Mouse (Mus musculus) T-helper 1 cell (primary cell): ENCODE results near the gene Flna.

Experiments
- in situ Hi-C: fragments of 300-600 bp; cut with MboI, MseI; formaldehyde crosslinking; loops from one replicate; pipeline ENCODE4 v1.15.1; 2025; ENCODE audit warnings: high pct_unique_total_duplicates

Gene Flna

DNA sequence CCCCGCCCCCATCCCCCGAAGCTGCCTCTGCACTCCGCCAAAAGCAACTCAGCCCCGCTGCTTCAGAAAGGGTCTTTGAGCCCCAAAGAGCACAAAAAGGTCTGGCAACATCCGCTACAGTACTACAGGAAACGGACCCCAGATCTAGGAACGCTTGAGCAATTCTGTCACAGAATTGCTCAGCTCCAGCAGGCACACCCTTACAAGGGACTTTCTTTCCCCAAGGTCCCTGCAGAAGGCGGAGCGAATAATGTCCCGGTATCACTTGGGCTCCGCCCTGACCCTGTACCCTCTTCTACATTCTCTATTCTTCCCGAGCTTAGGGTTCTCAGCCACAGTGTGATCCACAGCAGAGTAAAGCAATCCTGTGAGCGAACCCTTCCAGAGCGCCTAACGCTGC lies 2.9 kb downstream of the Flna start:
- in situ Hi-C loops: no loop called here

DNA sequence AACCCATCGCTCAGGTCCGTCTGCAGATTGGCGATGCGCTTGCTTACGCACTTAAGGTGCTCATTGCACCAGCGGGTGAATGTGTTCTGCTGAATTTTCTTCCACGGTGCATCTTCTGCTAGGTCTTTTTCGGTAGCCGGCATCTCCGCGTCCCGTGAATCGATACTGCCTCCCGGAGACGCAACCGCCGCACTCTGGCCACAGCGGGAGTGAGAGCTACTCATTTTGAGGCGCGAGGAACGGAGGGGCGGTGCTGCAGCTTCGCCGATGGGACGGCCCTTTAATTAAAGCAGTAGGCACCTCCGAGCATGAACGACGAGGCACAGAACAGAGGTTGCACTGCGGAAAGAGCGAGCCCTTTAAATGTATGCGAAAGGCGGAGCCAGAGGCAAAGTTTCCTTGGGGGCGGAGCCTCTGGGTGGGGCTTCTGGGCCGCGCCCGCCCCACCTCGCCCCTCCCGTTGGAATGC lies 3.4 kb downstream of the Flna start:
- in situ Hi-C loops: no loop called here

DNA sequence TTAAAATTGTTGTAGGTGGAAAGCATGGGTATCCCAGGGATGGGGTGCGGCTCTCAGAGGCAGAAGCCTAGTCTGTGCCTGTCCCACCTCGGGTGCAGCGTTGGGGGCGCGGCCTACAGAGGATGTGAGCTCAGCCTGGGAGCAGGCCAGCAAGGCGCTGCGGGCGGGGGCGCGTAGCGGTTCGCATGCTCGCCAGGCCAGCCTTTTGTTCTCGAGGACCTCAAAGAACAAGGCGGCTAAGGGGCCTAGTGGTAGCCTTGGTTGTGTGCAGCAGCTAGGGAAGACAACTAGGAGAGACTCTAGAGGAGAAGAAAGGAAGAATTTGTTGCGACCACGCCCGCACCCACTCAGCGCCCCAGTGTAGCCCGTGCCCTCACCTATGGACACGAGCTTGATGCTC lies 3.9 kb downstream of the Flna start:
- in situ Hi-C loops: no loop called here

DNA sequence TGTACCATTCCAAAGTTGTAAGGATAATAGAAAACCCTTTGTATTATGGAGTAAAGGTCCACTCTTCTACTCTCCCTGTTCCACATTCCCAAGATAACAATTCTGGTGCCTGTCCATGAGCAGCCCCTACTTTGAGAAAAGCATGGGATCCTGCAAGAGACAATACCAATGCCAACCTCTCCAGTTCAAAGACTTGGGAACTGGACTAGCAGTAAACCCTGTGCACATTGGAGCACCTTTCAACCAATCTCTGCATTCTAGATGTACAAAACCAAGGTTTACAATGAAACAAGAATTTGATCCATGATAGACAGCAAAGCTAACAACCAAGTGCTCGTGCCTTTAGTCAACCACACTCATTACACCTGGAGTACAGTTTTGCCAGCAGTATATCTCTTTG lies 4.5 kb downstream of the Flna start:
- in situ Hi-C loops: no loop called here

DNA sequence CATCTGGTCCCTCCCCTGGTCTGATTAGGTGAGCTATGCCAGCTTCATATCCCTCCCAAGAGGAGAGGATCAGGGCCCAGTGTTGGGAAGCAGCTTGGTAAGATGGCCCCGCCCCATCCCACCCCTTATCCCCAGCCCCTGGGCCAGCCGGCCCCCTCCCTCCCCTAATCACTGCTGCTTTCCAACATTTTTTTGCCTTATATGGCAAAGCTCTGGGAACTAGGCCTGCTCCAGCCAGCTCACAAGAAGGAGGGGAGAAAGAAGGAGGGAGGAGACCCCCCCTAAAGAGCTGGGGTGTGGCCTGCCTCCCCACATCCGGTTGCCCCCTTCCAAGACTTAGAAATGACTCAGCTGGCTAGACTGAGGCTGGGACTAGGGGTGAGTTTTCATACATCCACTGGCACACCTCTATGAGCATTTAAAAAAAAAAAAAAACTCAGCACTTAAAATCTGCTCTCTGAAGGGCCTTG lies 5.0 kb downstream of the Flna start:
- in situ Hi-C loops: loop anchor here (5.0 kb wide), 1 partner anchor 168 kb away; no protein-coding TSS in a partner anchor

DNA sequence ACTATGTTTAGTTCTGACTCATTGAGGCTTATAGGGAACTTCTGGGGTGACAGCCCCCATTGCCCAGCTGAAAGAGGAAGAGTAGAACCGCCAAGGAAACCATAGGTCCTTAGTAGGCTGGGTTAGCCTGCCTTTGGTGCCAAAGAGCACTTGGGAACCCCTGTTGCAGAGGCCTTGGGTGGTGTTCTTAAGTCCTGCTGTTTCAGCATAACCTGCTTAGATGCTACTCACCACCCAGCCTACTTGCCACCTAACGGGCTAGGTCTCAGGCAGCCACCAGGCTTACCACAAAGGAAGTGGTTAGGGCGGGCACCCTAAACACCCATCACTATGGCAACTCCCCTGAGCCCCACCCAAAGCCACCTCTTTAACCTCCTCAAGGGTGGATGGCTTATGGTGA lies 5.8 kb downstream of the Flna start:
- in situ Hi-C loops: loop anchor here (5.0 kb wide), 1 partner anchor 168 kb away; no protein-coding TSS in a partner anchor

DNA sequence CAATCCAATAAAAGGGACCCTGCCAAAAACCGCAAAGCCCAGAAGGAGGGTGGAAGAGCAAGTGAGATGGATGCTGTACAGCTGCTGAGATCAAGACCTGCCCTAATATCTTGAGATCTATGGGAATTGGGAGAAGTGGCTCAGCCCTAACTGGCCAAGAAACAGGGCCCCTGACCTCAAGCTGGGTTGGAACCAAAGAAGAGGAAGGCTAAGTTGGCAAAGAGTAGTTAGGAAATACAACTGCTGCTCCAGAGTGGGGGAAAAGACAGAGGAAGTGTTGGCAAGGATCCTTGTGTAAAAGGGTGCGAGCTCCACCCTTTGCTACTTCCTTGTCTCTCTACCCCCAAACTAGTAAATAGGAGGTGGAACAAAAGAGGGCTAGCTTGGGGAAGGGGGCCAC lies 6.2 kb downstream of the Flna start:
- in situ Hi-C loops: loop anchor here (5.0 kb wide), 1 partner anchor 169 kb away; no protein-coding TSS in a partner anchor

DNA sequence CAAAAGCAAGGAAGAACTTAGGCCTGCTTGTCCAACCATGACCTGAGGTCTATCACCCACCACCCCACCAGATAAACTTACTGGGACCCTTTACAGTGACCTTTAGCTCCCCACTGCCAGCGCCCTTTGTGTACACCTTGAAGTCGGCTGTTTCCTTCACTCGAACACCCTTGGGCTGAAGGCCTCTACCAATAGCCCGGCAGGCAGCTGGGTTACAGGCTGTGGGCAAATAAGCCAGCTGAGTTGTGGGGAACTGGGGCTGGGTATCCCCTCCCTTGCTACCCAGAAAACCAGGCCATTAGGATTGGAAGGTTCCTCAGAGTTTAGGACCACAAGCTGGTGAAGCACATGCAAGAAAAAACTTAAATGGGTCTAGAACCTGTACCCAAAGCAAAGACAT lies 9.3 kb downstream of the Flna start:
- in situ Hi-C loops: loop anchor here (5.0 kb wide), 1 partner anchor 172 kb away; no protein-coding TSS in a partner anchor

DNA sequence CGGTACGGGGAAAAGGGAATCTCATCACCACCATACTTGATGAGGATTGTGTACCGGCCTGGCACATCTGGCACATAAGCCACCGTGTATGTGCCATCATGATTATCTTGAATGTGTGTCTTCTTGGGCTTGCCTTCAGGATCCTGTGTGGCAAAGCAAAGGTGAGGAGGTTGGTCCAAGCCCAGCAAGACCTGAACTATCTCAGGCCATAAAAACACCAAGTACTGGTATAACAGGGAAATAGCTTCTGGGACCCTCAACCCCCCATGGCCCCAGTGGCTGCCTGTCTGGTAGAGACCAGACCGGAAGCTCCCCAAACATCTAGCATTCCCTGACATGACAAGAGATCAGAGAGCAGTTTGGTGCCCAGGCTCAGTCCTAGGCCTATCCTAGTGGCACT lies 16.4 kb downstream of the Flna start:
- in situ Hi-C loops: no loop called here

DNA sequence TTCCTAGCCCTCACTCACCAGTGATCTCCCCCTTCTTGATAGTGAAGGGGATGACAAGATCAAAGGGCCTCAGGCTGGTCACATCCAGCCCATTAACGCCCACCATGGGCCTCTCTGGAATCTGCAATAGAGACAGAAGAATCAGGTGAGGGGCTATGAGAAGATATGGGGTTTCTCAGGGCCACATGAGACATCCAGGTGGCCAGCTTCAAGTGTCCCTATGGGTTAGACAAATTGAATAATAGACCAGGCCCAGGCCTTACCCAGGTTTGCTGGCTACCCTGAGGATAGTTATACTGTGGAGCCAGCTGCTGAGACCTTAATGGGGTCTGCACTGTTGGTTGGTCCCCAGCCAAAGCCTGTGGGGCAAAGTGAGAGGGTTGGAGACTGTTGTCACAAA lies 19.6 kb downstream of the Flna start:
- in situ Hi-C loops: no loop called here

DNA sequence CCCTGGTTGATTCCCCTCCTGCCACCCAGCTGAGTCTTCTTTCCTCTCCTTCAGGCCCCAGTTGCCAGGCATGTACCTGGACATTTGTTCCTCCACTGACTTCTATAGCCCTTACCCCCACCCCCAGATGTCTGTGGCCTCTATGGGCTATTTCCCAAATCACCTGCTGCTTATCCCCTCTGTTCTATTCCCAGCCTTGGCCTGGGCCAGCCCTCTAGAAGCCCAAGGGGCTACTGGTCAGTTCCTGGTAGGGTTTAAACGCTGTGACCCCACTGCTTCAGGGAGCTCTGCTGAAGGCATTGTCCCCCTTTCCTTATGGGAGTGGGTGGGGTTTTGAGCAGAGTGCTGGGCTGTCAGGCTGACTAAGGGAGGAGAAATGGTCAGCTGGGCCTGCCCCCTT lies 29.5 kb downstream of the Flna start:
- in situ Hi-C loops: loop anchor here (5.0 kb wide), 1 partner anchor 47 kb away; no protein-coding TSS in a partner anchor

DNA sequence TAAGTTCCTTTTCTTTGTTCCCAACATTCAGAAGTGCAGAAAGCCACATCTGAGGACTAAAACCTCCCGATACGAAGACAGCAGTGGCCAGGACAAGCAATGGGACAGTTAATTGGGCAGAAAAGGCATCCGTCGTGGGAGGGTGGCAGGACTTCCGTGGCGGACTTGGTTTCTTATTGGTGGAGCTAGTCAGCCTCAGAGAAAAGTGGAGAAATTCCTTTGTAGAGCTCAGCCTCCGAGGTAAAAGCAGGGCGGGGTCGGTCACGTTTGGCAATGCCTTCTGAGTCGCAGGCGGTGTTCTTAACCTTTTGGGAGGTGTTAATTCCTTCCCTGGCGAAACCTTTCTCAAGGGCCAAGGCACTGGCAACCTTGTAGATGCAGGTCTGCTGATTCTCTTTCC lies 30.2 kb downstream of the Flna start:
- in situ Hi-C loops: no loop called here

DNA sequence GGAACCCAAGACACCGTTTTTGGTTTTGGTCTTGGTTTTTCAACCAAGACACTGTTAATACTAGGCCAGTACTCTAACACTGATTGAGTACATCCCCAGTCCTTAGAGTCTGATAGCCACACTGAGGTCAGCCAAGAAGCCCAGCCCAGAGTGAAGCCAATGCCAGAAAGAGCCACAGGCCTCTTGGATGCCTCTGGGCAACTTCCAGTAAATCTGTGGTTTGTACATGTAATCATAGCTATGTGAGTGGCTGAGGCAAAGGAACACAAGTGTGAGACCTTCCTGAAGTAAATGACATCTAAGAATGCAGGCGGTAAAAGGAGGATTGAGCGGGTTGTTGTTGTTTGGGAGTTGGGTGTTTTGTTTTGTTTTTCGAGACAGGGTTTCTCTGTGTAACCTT lies 31.1 kb downstream of the Flna start:
- in situ Hi-C loops: no loop called here

DNA sequence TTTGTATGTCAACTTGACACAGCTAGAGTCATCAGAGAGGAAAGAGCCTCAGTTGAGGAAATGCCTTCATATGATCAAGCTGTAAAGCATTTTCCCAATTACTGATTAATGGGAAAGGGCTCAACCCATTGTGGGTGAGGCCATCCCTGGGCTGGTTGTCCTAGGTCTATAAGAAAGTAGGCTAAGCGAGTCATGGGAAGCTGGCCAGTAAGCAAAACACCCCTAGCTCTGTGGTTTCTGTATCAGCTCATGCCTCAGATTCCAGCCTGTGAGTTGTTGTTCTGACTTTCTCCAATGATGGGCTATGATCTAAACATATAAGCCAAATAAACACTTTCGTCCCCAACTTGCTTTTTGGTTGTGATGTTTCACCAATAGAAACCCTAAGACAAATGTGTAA lies 46.1 kb downstream of the Flna start:
- in situ Hi-C loops: no loop called here

DNA sequence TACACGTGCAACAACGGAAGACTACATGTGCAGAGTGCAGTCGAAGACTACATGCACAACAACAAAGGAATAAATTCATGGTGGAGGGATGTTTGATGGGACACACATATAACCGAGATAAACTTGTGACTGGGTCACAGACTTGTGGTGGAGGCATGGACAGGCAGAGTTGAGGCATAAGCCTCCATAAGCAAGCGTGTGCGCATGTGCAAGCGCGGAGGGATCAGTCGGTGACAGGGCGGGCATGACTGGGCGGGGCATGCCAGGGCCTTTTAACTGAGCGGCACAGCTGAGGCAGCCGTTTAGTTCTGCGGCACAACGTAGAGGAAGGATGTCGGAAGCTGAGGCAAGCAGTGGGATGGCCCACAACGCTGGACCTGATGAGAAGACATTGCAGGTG lies 72.7 kb downstream of the Flna start, which contains the start of gene Tktl1:
TSS of gene Tktl1 (plus strand) at position 301 of the 400 bp plus-strand sequence.
- in situ Hi-C loops: no loop called here
